Mouse (Mus musculus): Measurements from ENCODE around the gene Snhg11. TPM values are rescaled to one million over a fixed set of nuclear protein-coding genes. Genes with fewer than 3 reads are reported as not detected.

Gene Snhg11
- total and polyA plus RNA-seq, 2 experiments from 2014 or later, result 169 to 635 TPM

DNA sequence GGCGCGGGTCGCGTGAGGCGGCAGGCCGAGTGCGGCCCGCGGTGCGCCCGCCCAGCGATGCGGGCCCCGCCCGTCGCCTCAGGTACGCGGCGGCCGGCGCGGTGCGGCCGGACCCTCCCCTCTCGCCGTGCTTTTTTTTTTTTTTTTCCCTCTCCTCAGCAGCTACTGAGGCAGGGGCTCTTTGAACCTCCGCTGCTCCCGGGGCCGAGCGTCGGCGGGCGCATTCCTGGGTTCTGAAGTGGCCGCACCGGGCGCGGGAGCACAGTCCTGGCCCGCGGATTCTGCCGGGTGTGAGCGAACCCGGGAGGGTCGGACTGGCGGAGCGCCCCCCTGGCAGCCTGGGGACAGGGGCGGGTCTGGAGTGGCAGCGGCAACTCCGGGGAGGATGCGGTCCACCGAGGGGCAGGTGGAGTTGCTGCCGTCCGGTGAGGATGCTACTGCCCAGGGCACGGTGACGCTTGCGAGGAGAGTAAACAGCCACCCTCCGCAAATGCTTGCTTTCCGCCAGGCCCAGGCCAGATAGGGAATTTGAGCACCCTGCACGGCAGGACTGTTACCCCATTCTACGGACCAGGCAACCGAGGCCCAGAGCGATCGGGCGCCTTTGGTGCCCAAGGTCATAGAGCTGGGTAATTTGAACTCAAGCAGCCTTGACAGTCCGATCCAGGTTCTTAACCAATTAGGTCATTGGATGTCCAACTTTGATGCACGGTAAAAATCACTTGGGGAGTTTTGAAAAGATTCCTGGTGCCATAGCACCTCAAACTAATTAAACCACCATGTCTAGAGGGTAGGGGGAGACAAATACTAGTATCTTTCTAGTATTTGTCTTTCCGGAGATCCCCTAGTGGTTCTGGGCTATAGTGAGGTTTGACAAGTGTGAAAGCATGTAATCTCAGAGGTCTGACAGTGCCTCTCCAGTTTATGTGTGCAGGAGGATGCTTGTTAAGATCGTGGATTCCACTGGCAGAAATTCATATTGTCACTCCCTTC lies 34.9 kb downstream of the Snhg11 start:
- peak overlapping the region; percentile 87 for H3K4me2 ChIP-seq (ENCODE audit: low read depth, low read length, poor library complexity, severe bottlenecking)
- no peaks in the 10 kb centered on the region for H3K9me3 ChIP-seq (ENCODE audit: low read length)
- peak; percentile 48 for TF ChIP-seq CTCF (IDR thresholded peaks at IDR 0.05)
- no peaks in the 10 kb centered on the region for H3K27me3 ChIP-seq (ENCODE audit: insufficient read depth, low read length)
- 3% methylated on average over 50 of the region's 67 CpGs for WGBS
- H3K4me3 ChIP-seq (ENCODE audit: low read depth, low read length), result peak overlapping the region; percentile 94
- H3K36me3 ChIP-seq (ENCODE audit: insufficient read depth, low read length), result no peaks in the 10 kb centered on the region
- DNase-seq (ENCODE audit: low spot score), result peak; percentile 15
- H3K4me1 ChIP-seq (ENCODE audit: insufficient read depth, low read length), result peaks cover 12% of the 10 kb centered on the region; the same call in 1 of the 2 replicates
- ATAC-seq (ENCODE audit: low FRiP score), result peak; percentile 50
- peak overlapping the region; percentile 88 for H3K27ac ChIP-seq (ENCODE audit: low read depth, low read length)
- peak overlapping the region; percentile 91 for H3K9ac ChIP-seq (replicated peaks; ENCODE audit: low read length, poor library complexity, severe bottlenecking)

DNA sequence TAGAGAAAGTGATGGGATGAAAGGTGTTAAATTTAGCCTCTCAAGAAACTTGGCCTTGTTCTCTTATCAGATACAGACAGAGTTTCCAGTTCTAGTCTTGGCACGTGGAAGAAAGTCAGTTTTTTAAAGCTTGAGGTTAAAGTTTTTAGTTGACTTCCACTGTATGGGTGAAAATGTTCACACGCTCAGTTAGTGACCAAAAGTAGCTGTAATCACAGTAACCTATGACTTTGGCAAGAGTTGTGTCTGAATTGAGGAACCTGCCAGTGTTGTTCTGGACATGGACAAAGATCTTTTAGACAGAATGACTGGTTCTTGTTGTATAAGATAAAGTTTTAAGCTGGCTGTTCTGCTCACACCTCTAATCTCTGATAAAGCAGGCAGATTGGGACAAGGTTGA lies 37.8 kb downstream of the Snhg11 start:
- Histone ChIP-seq H3K4me1 (ENCODE audit: insufficient read depth, low read length) (peaks cover 12% of the 10 kb centered on the region; the same call in 1 of the 2 replicates), H3K27me3 (ENCODE audit: insufficient read depth, low read length) (no peaks in the 10 kb centered on the region), H3K9me3 (ENCODE audit: low read length) (no peaks in the 10 kb centered on the region), H3K27ac (ENCODE audit: low read depth, low read length) (no peak overlapping the region), H3K4me3 (ENCODE audit: low read depth, low read length) (no peak overlapping the region), H3K4me2 (ENCODE audit: low read depth, low read length, poor library complexity, severe bottlenecking) (no peak overlapping the region), H3K9ac (replicated peaks; ENCODE audit: low read length, poor library complexity, severe bottlenecking) (no peak overlapping the region), H3K36me3 (ENCODE audit: insufficient read depth, low read length) (no peaks in the 10 kb centered on the region)
- WGBS, result 90% methylated on average over 2 of the region's 2 CpGs
- no peak for DNase-seq (ENCODE audit: low spot score)
- no peak for TF ChIP-seq CTCF (IDR thresholded peaks at IDR 0.05)
- ATAC-seq (ENCODE audit: low FRiP score), result no peak

GRCm38 (mm10) chr2:158415826-158416225 lies 40.4 kb downstream of the Snhg11 start:
- no peak for TF ChIP-seq CTCF (IDR thresholded peaks at IDR 0.05)
- 94% methylated on average over 1 of the region's 1 CpGs for WGBS
- H3K27ac ChIP-seq (ENCODE audit: low read depth, low read length), result no peak overlapping the region

DNA sequence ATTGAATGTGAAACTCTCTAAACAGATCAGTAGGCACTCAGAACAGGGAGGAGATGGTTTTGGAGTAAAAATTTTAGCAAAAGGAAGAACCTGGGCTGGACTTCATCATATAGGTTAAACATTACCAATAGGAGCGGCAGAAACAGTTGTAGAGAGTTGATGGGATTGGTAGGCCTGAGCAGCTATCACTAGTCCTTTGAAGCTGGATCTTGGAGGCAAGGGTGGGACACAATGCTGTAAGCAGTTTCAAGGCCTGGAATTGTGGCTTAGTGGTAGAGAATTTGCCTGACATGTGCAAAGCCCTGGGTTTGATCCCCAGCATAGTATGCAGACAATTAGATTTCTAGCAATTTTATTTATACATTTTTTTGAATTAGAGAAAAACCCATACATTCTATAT lies 43.2 kb downstream of the Snhg11 start:
- DNase-seq (ENCODE audit: low spot score) (no peak), ATAC-seq (ENCODE audit: low FRiP score) (no peak)
- Histone ChIP-seq H3K36me3 (ENCODE audit: insufficient read depth, low read length) (peaks cover 9% of the 10 kb centered on the region; the same call in 1 of the 2 replicates), H3K9me3 (ENCODE audit: low read length) (no peaks in the 10 kb centered on the region), H3K4me2 (ENCODE audit: low read depth, low read length, poor library complexity, severe bottlenecking) (no peak overlapping the region), H3K27ac (ENCODE audit: low read depth, low read length) (no peak overlapping the region), H3K4me3 (ENCODE audit: low read depth, low read length) (no peak overlapping the region), H3K4me1 (ENCODE audit: insufficient read depth, low read length) (no peaks in the 10 kb centered on the region), H3K27me3 (ENCODE audit: insufficient read depth, low read length) (no peaks in the 10 kb centered on the region), H3K9ac (replicated peaks; ENCODE audit: low read length, poor library complexity, severe bottlenecking) (no peak overlapping the region)
- TF ChIP-seq CTCF (IDR thresholded peaks at IDR 0.05), result no peak
- 100% methylated on average over 1 of the region's 1 CpGs for WGBS

More at GRCm38 (mm10) chr2:158415826-158416225, 40.4 kb downstream of the Snhg11 start:
- no peak for ATAC-seq (ENCODE audit: low FRiP score)
- H3K4me1 ChIP-seq (ENCODE audit: insufficient read depth, low read length), result peaks cover 12% of the 10 kb centered on the region; the same call in 1 of the 2 replicates
- no peak overlapping the region for H3K4me3 ChIP-seq (ENCODE audit: low read depth, low read length)
- no peak for DNase-seq (ENCODE audit: low spot score)
- H3K9ac ChIP-seq (replicated peaks; ENCODE audit: low read length, poor library complexity, severe bottlenecking), result no peak overlapping the region
- no peaks in the 10 kb centered on the region for H3K27me3 ChIP-seq (ENCODE audit: insufficient read depth, low read length)
- no peak overlapping the region for H3K4me2 ChIP-seq (ENCODE audit: low read depth, low read length, poor library complexity, severe bottlenecking)
- no peaks in the 10 kb centered on the region for H3K36me3 ChIP-seq (ENCODE audit: insufficient read depth, low read length)
- H3K9me3 ChIP-seq (ENCODE audit: low read length), result no peaks in the 10 kb centered on the region

Other genes starting within 250 kb of the Snhg11 start
- 13.3 and 16.0 TPM in 2 replicates for gene Tgm2, start 229.2 kb upstream of the Snhg11 start, total RNA-seq (2014; rRNA removed)
- gene Tgm2, start 229.2 kb upstream of the Snhg11 start, polyA plus RNA-seq (2015; fragmentation: Nextera tagmentation; extraction: Ambion mirVana), result 6.8 and 8.6 TPM in 2 replicates
- 4.6 and 5.5 TPM in 2 replicates for gene D630003M21Rik, start 146.4 kb upstream of the Snhg11 start, total RNA-seq (2014; rRNA removed)
- gene D630003M21Rik, start 146.4 kb upstream of the Snhg11 start, polyA plus RNA-seq (2015; fragmentation: Nextera tagmentation; extraction: Ambion mirVana), result 1.1 and 1.5 TPM in 2 replicates
- 0.22 TPM in 1 of 2 replicates, not detected in the other for gene Bpi, start 117.5 kb upstream of the Snhg11 start, total RNA-seq (2014; rRNA removed)
- gene Bpi, start 117.5 kb upstream of the Snhg11 start, polyA plus RNA-seq (2015; fragmentation: Nextera tagmentation; extraction: Ambion mirVana), result not detected in 2 replicates
- gene Lbp, start 69.1 kb upstream of the Snhg11 start, total RNA-seq (2014; rRNA removed), result 8.8 and 17.8 TPM in 2 replicates
- gene Lbp, start 69.1 kb upstream of the Snhg11 start, polyA plus RNA-seq (2015; fragmentation: Nextera tagmentation; extraction: Ambion mirVana), result 4.2 and 5.6 TPM in 2 replicates
- 59.0 and 71.7 TPM in 2 replicates for gene Ralgapb, start 34.2 kb downstream of the Snhg11 start, total RNA-seq (2014; rRNA removed)
- gene Ralgapb, start 34.2 kb downstream of the Snhg11 start, polyA plus RNA-seq (2015; fragmentation: Nextera tagmentation; extraction: Ambion mirVana), result 16.0 and 17.7 TPM in 2 replicates
- gene Adig, start 127.0 kb downstream of the Snhg11 start, total RNA-seq (2014; rRNA removed), result not detected in 2 replicates
- not detected in 2 replicates for gene Adig, start 127.0 kb downstream of the Snhg11 start, polyA plus RNA-seq (2015; fragmentation: Nextera tagmentation; extraction: Ambion mirVana)
- gene Arhgap40, start 137.2 kb downstream of the Snhg11 start, total RNA-seq (2014; rRNA removed), result 0.55 and 0.90 TPM in 2 replicates
- gene Arhgap40, start 137.2 kb downstream of the Snhg11 start, polyA plus RNA-seq (2015; fragmentation: Nextera tagmentation; extraction: Ambion mirVana), result 0.65 and 1.4 TPM in 2 replicates
- 53.9 and 63.6 TPM in 2 replicates for gene Slc32a1, start 235.1 kb downstream of the Snhg11 start, total RNA-seq (2014; rRNA removed)
- gene Slc32a1, start 235.1 kb downstream of the Snhg11 start, polyA plus RNA-seq (2015; fragmentation: Nextera tagmentation; extraction: Ambion mirVana), result 14.3 and 14.4 TPM in 2 replicates
- 18.5 and 25.4 TPM in 2 replicates for gene Actr5, start 249.2 kb downstream of the Snhg11 start, total RNA-seq (2014; rRNA removed)
- gene Actr5, start 249.2 kb downstream of the Snhg11 start, polyA plus RNA-seq (2015; fragmentation: Nextera tagmentation; extraction: Ambion mirVana), result 8.8 and 10.6 TPM in 2 replicates

Measured in midbrain, postnatal 0 days (tissue).